Mouse (Mus musculus): ENCODE results near the gene Clhc1.

DNA sequence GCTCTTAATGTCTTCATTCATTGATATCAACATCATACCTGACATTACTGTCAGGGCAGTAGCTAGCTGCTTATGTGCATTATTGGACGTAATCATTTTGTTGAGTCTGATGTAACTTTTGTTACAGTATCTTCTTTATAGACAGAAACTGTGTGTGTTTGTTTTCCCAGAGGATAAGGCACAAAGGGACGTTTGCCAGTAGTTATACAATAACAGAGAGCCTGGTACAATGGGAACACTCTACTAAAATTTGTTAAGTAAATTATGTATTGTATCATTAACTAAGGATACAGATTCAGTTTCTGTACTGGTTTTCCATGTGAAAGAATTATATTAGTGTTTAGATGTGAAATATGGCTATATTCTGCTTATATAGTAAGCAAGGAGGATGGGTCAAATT lies 24.9 kb downstream of the Clhc1 start:
- no peak for TF ChIP-seq CTCF (conservative IDR thresholded peaks at IDR 0.05; ENCODE audit: insufficient read depth, insufficient read length, low read depth, low read length)
- TF ChIP-seq POLR2A (IDR thresholded peaks at IDR 0.05; ENCODE audit: low read depth, low read length) = no peak
